Mouse (Mus musculus): ENCODE results near the gene Nrp2.

The Nrp2 gene

GRCm38 (mm10) chr1:62820170-62820569 lies 117.1 kb downstream of the Nrp2 start:
- DNase-seq (ENCODE audit: low spot score in 2 of 2): no peak

DNA sequence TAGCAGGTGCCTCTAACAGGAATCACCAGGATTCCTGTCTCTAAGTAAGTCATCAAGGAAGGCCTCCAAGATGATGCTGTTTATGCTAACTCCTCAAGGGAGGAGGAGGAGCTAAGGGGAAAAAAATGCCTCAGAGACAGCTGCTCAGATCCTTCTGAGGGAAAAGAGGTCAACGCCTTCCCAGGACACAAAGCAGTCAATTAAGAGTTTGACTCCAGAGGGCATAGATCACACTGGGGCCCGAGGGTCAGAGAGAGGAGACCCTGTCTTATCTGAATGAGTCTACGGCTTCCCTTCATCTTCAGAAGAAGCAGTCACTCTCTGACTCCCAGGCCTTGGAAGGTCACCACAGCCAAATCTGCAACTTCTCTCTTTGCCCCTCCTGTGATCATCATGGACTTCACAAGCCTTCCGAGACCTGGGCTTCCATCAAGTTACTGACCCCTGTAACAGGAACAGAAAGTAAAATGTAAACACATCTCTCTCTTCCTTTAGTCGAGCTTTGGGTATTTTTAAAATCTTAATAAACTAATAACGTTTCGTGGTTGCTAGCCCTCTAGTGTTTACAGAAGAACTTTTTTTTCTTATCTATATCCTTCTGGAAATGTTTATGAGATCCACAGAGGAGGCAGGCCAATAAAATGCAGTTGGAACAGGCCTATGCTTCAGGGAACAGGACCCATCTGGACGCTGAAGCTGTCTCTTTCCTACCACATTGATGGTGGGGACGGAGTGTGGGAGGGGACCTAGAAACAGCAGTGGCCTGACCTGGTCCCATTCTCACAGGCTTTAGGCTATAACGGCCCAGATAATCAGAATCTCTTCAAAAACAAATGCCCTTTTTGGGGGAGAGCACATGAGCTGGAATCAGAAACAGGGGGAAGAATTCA lies 118.7 kb downstream of the Nrp2 start:
- no peak for DNase-seq (ENCODE audit: low spot score in 2 of 2)

DNA sequence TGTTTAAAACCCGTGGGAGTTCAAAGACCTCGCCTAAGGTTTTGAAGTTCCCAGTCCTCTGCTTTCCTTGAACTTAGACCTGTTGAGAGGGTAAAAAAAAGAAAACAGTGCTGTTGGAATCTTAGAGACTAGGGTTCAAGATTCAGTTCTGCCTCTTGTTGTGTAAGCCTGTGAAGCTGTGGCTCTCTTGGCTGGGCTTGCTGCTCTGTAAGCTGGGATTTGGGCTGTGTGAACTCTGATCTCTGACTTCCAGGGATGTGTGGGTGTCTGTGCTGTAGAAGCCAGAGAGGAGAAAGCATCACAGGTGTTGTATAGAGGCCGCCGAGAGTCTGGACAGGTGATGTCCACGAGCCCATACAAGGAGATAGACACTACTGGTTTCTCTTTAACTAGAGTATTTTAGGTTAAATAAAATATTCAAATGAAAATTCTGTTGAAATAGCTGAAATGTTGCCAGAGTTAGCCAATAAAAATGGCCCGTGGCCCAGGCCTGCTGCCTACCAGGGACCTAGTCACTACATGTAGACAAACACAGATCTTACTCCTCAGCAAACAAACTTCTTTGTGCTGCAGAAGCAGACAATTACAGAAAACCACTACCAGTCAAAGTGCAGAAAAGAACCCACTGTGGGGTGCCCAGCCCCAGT lies 120.6 kb downstream of the Nrp2 start:
- DNase-seq (ENCODE audit: low spot score in 2 of 2): no peak

GRCm38 (mm10) chr1:62825822-62826765 lies 123.0 kb downstream of the Nrp2 start:
- no peak for DNase-seq (ENCODE audit: low spot score in 2 of 2)

- DNase-seq (ENCODE audit: low spot score in 2 of 2): no peak
Measured at GRCm38 (mm10) chr1:62827316-62827715, 124.2 kb downstream of the Nrp2 start.

- DNase-seq (ENCODE audit: low spot score in 2 of 2): no peak
Measured at GRCm38 (mm10) chr1:62828156-62828555, 125.1 kb downstream of the Nrp2 start.

DNA sequence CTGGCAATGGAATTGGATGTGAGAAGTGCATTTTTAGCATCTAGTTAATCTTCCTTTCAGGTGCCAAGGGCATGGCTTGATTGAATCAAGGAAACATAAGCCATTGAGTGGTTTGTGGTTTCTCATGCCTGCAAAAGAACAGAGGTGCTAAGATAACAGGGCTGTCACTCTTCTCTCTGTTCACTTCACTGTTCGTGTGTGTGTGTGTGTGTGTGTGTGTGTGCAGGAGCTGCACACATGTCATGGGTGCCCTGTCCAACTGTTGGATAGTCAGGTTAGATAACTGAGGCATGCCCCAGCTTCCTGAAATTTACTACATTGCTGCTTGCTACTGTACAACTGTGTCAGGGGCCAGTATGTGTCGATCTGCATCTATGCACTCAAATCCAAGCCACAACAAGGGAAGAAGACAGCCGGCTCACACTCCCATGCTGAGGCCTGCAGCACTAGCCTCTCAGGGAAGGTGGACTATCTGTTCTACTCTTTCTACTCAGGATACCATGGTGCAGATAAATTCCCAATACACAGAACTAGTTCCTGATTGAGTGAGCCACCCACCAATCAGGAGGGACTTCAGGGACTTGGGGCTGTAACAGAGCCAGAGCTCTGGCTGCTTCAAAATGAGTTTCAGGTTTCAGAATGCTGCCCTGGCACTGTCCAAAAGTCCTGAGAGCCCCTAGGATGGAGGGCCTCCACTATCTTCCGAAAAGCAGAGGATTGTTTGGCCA lies 126.8 kb downstream of the Nrp2 start:
- no peak for DNase-seq (ENCODE audit: low spot score in 2 of 2)

- no peak for DNase-seq (ENCODE audit: low spot score in 2 of 2)
Measured at GRCm38 (mm10) chr1:62830418-62830769, 127.3 kb downstream of the Nrp2 start.

- DNase-seq (ENCODE audit: low spot score in 2 of 2): no peak
Measured at GRCm38 (mm10) chr1:62831725-62832455, 128.8 kb downstream of the Nrp2 start.

GRCm38 (mm10) chr1:62833356-62833755 lies 130.3 kb downstream of the Nrp2 start:
- no peak for DNase-seq (ENCODE audit: low spot score in 2 of 2)

DNA sequence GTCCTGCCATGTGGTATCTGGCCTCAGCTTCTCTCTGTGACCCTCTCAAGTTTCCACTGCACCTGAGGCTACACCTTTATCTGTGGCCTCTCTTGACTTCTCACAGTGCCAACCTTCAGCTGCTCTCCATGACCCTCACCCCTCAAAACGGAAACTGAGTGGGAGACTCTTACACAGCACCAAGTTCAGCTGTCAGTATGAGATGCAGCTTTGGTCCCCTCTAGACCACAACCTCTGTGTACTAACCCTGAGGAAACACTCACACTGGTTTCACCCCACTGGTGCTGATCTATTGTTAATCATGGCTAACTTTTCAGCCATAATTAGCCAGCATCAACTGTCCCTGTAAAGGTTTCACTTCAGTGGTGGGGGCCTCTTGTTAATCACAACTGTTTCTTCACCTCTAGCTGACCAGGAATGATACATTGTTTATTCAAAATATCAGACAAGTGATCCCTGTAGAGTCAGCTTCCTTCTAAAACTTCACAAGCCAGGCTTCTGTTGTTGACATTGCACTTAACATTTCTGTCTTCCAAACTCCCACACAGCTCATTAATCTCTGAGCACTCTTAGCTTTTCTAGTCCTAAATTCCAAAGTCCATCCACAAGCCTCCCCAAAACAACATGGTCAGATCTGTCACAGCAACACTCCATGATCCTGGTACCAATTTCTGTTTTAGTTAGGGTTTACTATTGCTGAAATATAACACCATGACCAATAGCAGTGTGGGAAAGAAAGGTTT lies 131.5 kb downstream of the Nrp2 start:
- DNase-seq (ENCODE audit: low spot score in 2 of 2): no peak

- no peak for DNase-seq (ENCODE audit: low spot score in 2 of 2)
Measured at GRCm38 (mm10) chr1:62838083-62838482, 135.0 kb downstream of the Nrp2 start.

GRCm38 (mm10) chr1:62838631-62839030 lies 135.5 kb downstream of the Nrp2 start:
- no peak for DNase-seq (ENCODE audit: low spot score in 2 of 2)

GRCm38 (mm10) chr1:62843215-62843614 lies 140.1 kb downstream of the Nrp2 start:
- DNase-seq (ENCODE audit: low spot score in 2 of 2): no peak

DNA sequence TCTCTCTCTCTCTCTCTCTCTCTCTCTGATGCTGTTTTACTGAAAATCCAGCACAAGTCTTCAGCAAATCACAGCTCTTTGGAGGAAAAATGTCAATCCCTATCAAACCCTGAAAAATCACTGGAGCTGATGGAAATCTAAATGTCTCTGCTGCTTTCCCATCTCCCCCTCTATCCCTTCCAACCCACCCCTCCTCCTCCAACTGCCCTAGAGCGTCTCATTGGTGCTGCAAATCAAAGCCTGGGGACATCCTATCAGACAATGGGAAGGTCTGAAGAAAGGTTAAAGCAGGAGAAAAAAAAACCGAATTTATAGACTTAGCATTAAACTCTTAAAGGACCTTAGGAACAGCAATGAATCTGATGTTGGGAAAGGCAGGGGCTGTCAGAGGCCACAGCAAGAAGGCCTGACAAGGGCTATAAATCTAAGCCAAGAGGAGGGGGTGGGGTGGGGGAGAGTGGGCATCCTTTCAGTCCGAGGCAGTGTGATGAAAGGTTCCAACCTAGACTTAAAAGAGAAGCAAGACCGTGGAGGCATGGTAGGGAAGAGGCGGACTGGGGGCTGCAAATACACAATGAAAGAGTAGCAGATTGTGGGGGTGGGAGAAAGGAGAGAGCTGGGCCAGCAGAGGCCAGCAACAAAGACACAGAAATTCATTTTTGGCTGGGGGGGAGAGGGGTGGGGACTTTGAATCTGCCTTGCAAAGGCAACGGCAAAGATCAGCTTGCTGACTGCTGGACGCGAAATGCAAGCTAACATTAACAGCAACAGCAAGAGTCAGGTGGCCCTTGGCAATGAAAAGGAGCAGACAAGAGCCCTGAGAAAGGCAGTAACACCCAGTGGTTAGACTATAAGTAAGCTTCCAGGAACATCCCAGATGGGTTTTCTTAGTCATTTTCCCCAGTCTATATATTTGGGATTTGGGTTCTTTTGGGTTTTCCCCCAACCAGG lies 148.2 kb downstream of the Nrp2 start:
- no peak for DNase-seq (ENCODE audit: low spot score in 2 of 2)

GRCm38 (mm10) chr1:62853362-62853761 lies 150.3 kb downstream of the Nrp2 start:
- no peak for DNase-seq (ENCODE audit: low spot score in 2 of 2)

DNA sequence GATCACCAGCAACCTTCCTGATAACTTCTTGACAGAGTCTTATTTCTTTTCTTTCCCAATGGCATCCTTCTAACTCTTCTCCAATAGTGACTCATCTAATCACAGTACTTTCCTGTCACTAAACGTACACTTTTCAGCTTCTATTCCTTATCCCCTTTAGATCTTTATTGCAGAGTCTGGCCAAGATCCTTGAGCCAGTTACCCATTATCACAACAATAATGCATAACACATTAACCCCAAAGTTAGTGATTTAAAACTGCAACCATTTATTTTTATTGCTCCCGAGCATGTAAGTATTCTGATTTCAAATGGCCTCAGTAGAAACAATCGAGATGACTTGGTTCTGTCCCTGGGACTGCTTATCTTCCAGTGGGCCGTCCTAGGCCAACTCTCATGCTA lies 150.9 kb downstream of the Nrp2 start:
- DNase-seq (ENCODE audit: low spot score in 2 of 2): no peak

DNA sequence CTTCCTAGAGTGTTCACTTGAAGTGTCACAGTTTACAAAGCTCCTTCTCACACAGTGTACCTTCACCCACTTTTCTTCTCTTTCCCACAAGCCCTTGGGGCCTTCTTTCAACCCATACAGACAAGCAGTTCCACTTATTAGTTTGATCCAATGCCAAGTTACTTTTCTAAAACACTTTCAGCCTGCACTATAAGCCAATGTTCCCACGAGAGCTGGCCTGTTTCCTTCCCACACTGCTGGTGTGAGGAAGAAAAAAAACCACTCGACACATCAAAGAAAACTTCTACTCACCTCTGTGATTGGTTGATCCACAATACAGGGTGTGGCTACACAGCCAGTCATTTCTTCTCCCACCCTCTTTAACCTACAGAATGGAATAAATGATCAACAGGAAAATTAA lies 156.0 kb downstream of the Nrp2 start:
- no peak for DNase-seq (ENCODE audit: low spot score in 2 of 2)

All from right cerebral cortex, postnatal 36 days (tissue).